Mouse (Mus musculus) C2C12 (cell line): ENCODE measurements around the gene Arhgef7.

Experiments
- CTCF ChIP-seq: IDR thresholded peaks from one replicate; pipeline ENCODE4 v1.5.1; 2011; ENCODE audit not compliant: control insufficient read depth, insufficient read depth, insufficient read length
- MAX ChIP-seq: IDR thresholded peaks from one replicate; pipeline ENCODE4 v1.6.1; 2011; ENCODE audit warnings: mild to moderate bottlenecking, control low read depth
- USF1 ChIP-seq: IDR thresholded peaks from one replicate; pipeline ENCODE4 v1.6.1; 2011; ENCODE audit warnings: low read depth, mild to moderate bottlenecking, control low read depth, moderate library complexity

DNA sequence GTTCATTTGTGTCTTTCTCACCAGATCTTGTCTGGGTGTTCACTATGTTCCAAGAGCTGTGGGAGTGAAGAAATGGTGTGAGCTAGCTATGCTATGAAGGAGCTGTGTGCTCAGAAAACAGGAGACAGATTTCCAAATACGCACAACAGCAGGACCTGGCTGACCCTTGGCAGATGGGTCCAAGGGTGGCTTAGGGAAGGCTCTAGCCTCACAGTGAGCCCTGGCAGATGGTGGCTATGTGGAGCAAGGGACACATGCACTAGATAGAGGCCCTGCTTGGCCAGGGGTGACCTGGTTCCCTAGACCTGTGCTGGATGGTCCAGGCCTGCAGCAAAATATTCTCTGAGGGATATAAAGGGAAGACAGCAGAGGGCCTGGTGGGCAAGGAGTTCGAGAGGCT is 13.3 kb downstream of the Arhgef7 start:
- TF ChIP-seq CTCF (no peak), MAX (no peak), USF1 (no peak)
